Mouse (Mus musculus): ENCODE measurements around the gene Kat8. TPM values are rescaled to one million over a fixed set of nuclear protein-coding genes. Genes with fewer than 3 reads are reported as not detected.

The Kat8 gene
- total and polyA plus RNA-seq, 2 experiments from 2014 or later: 17.0 to 22.6 TPM

GRCm38 (mm10) chr7:127874812-127875626 lies 37.3 kb upstream of the Kat8 start:
- Histone ChIP-seq H3K9me3 (replicated peaks; ENCODE audit: control insufficient read depth, low read length) (no peaks in the 10 kb centered on the region), H3K27me3 (ENCODE audit: control insufficient read depth, insufficient read depth, low read length) (no peaks in the 10 kb centered on the region), H3K4me2 (ENCODE audit: low read depth, low read length) (peak overlapping the region; percentile 94), H3K27ac (ENCODE audit: low read depth) (peak overlapping the region; percentile 97), H3K9ac (replicated peaks; ENCODE audit: low read depth, low read length) (peak overlapping the region; percentile 88), H3K36me3 (replicated peaks; ENCODE audit: control insufficient read depth, insufficient read depth, low read length) (peaks cover 19% of the 10 kb centered on the region), H3K4me3 (ENCODE audit: low read depth, low read length) (peak overlapping the region; percentile 91), H3K4me1 (ENCODE audit: control insufficient read depth, insufficient read depth) (peaks cover 10% of the 10 kb centered on the region)
- no peak for DNase-seq (ENCODE audit: low spot score)
- 7% methylated on average over 20 of the region's 20 CpGs for WGBS
- no peak for ATAC-seq (ENCODE audit: insufficient read depth, low read depth)
- TF ChIP-seq CTCF (IDR thresholded peaks at IDR 0.05; ENCODE audit: low read depth) (no peak), EP300 (IDR thresholded peaks at IDR 0.05; ENCODE audit: low read depth) (no peak)

GRCm38 (mm10) chr7:127875627-127876001 lies 36.7 kb upstream of the Kat8 start:
- DNase-seq (ENCODE audit: low spot score) (peak; percentile 96), ATAC-seq (ENCODE audit: insufficient read depth, low read depth) (peak; percentile 90)
- peak overlapping the region; percentile 94 for H3K4me2 ChIP-seq (ENCODE audit: low read depth, low read length)
- no peaks in the 10 kb centered on the region for H3K27me3 ChIP-seq (ENCODE audit: control insufficient read depth, insufficient read depth, low read length)
- peak overlapping the region; percentile 97 for H3K27ac ChIP-seq (ENCODE audit: low read depth)
- peak overlapping the region; percentile 88 for H3K9ac ChIP-seq (replicated peaks; ENCODE audit: low read depth, low read length)
- TF ChIP-seq EP300 (IDR thresholded peaks at IDR 0.05; ENCODE audit: low read depth) (no peak), CTCF (IDR thresholded peaks at IDR 0.05; ENCODE audit: low read depth) (no peak)
- no peaks in the 10 kb centered on the region for H3K9me3 ChIP-seq (replicated peaks; ENCODE audit: control insufficient read depth, low read length)
- under 1% methylated on average over 24 of the region's 43 CpGs for WGBS
- H3K36me3 ChIP-seq (replicated peaks; ENCODE audit: control insufficient read depth, insufficient read depth, low read length): peaks cover 25% of the 10 kb centered on the region
- H3K4me1 ChIP-seq (ENCODE audit: control insufficient read depth, insufficient read depth): peaks cover 10% of the 10 kb centered on the region
- H3K4me3 ChIP-seq (ENCODE audit: low read depth, low read length): peak overlapping the region; percentile 91

- peak; percentile 87 for ATAC-seq (ENCODE audit: insufficient read depth, low read depth)
- Histone ChIP-seq H3K27me3 (ENCODE audit: control insufficient read depth, insufficient read depth, low read length) (no peaks in the 10 kb centered on the region), H3K4me2 (ENCODE audit: low read depth, low read length) (peak within 1 kb of the TSS; percentile 94), H3K4me1 (ENCODE audit: control insufficient read depth, insufficient read depth) (peaks cover 10% of the 10 kb centered on the region), H3K9me3 (replicated peaks; ENCODE audit: control insufficient read depth, low read length) (no peaks in the 10 kb centered on the region), H3K4me3 (ENCODE audit: low read depth, low read length) (peak within 1 kb of the TSS; percentile 91), H3K9ac (replicated peaks; ENCODE audit: low read depth, low read length) (peak within 1 kb of the TSS; percentile 88), H3K27ac (ENCODE audit: low read depth) (peak within 1 kb of the TSS; percentile 97), H3K36me3 (replicated peaks; ENCODE audit: control insufficient read depth, insufficient read depth, low read length) (peaks cover 29% of the 10 kb centered on the region)
- WGBS: under 1% methylated on average over 40 of the region's 41 CpGs
- peak; percentile 83 for DNase-seq (ENCODE audit: low spot score)
- no peak for TF ChIP-seq CTCF (IDR thresholded peaks at IDR 0.05; ENCODE audit: low read depth)
- TF ChIP-seq EP300 (IDR thresholded peaks at IDR 0.05; ENCODE audit: low read depth): no peak; the same call in 1 of the 2 replicates
These were observed 36.3 kb upstream of the Kat8 start, which contains the start of gene Zfp646 for GRCm38 (mm10) chr7:127876041-127876466. Gene Zfp646 (plus strand): TSS chr7:127876221.

GRCm38 (mm10) chr7:127876467-127877348 lies 35.6 kb upstream of the Kat8 start, which contains the start of gene Zfp668:
Gene Zfp668 (minus strand): TSS chr7:127876828.
- Histone ChIP-seq H3K27ac (ENCODE audit: low read depth) (peak within 1 kb of the TSS; percentile 97), H3K4me2 (ENCODE audit: low read depth, low read length) (peak within 1 kb of the TSS; percentile 94), H3K4me1 (ENCODE audit: control insufficient read depth, insufficient read depth) (peaks cover 10% of the 10 kb centered on the region), H3K27me3 (ENCODE audit: control insufficient read depth, insufficient read depth, low read length) (no peaks in the 10 kb centered on the region), H3K9ac (replicated peaks; ENCODE audit: low read depth, low read length) (peak within 1 kb of the TSS; percentile 88), H3K36me3 (replicated peaks; ENCODE audit: control insufficient read depth, insufficient read depth, low read length) (peaks cover 36% of the 10 kb centered on the region), H3K9me3 (replicated peaks; ENCODE audit: control insufficient read depth, low read length) (no peaks in the 10 kb centered on the region), H3K4me3 (ENCODE audit: low read depth, low read length) (peak within 1 kb of the TSS; percentile 91)
- TF ChIP-seq EP300 (IDR thresholded peaks at IDR 0.05; ENCODE audit: low read depth) (no peak; the same call in 1 of the 2 replicates), CTCF (IDR thresholded peaks at IDR 0.05; ENCODE audit: low read depth) (no peak)
- WGBS: under 1% methylated on average over 60 of the region's 60 CpGs
- ATAC-seq (ENCODE audit: insufficient read depth, low read depth) (peak; percentile 67), DNase-seq (ENCODE audit: low spot score) (peak; percentile 89)

DNA sequence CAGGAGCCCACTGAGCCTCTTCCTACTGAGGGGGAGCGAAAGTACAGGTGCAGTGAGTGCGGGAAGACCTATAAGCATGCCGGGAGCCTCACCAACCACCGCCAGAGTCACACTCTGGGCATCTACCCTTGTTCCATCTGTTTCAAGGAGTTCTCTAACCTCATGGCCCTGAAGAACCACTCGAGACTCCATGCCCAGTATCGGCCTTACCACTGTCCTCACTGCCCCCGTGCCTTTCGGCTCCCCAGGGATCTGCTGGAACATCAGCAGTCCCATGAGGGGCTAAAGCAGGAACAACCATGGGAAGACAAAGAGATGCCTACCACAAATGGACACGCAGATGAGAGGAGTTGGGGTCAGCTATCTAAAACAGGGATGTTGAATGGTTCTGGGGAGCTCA lies 33.0 kb upstream of the Kat8 start:
- no peak overlapping the region for H3K4me2 ChIP-seq (ENCODE audit: low read depth, low read length)
- H3K9me3 ChIP-seq (replicated peaks; ENCODE audit: control insufficient read depth, low read length): no peaks in the 10 kb centered on the region
- H3K9ac ChIP-seq (replicated peaks; ENCODE audit: low read depth, low read length): no peak overlapping the region
- 95% methylated on average over 9 of the region's 9 CpGs for WGBS
- H3K4me1 ChIP-seq (ENCODE audit: control insufficient read depth, insufficient read depth): peaks cover 9% of the 10 kb centered on the region
- no peak for TF ChIP-seq EP300 (IDR thresholded peaks at IDR 0.05; ENCODE audit: low read depth)
- TF ChIP-seq CTCF (IDR thresholded peaks at IDR 0.05; ENCODE audit: low read depth): no peak
- no peak for DNase-seq (ENCODE audit: low spot score)
- H3K27ac ChIP-seq (ENCODE audit: low read depth): no peak overlapping the region
- peaks cover 59% of the 10 kb centered on the region for H3K36me3 ChIP-seq (replicated peaks; ENCODE audit: control insufficient read depth, insufficient read depth, low read length)
- H3K27me3 ChIP-seq (ENCODE audit: control insufficient read depth, insufficient read depth, low read length): no peaks in the 10 kb centered on the region
- ATAC-seq (ENCODE audit: insufficient read depth, low read depth): no peak
- H3K4me3 ChIP-seq (ENCODE audit: low read depth, low read length): no peak overlapping the region

Measured in heart, postnatal 0 days (tissue).